Mouse (Mus musculus) gastrocnemius, adult 2 months (tissue): ENCODE measurements at regions not wholly inside any gene's neighbourhood (a gene's known extent, or its start where the extent isn't known, plus 50 kb on each side); places are given as distances from the start of the nearest gene placed in this dataset.

ENCODE experiments used
- DNase-seq: peaks from one replicate; pipeline ENCODE4 v3.0.0; 2022
- H3K27ac ChIP-seq: fragments of 200-600 bp; 2 replicates; pipeline ENCODE4 v1.8.1; 2022; ENCODE audit warnings: mild to moderate bottlenecking
- H3K4me3 ChIP-seq: fragments of 200-600 bp; 2 replicates; pipeline ENCODE4 v1.8.1; 2022; ENCODE audit warnings: mild to moderate bottlenecking, moderate library complexity
- CTCF ChIP-seq: fragments of 200-600 bp; IDR thresholded peaks from 2 replicates; pipeline ENCODE4 v1.8.1; 2022; ENCODE audit warnings: antibody characterized with exemption, mild to moderate bottlenecking, moderate library complexity
- intact Hi-C: fragments of 180-260 bp; cut with DNase I; formaldehyde crosslinking; loops from one replicate; pipeline ENCODE4 v1.15.1; 2025

GRCm38 (mm10) chr13:35377487-35377886 lies 282.1 kb upstream of the Cdyl start:
- intact Hi-C loops, result no loop called here
- Histone ChIP-seq H3K27ac (no peak overlapping the region), H3K4me3 (no peak overlapping the region)
- no peak for TF ChIP-seq CTCF
- no peak for DNase-seq

GRCm38 (mm10) chr13:35379500-35379899 lies 280.1 kb upstream of the Cdyl start:
- intact Hi-C loops, result no loop called here
- Histone ChIP-seq H3K27ac (no peak overlapping the region), H3K4me3 (no peak overlapping the region)
- TF ChIP-seq CTCF, result no peak
- DNase-seq, result no peak

- no peak for TF ChIP-seq CTCF
- no peak overlapping the region for H3K4me3 ChIP-seq
- intact Hi-C loops, result no loop called here
These were observed 279.2 kb upstream of the Cdyl start for GRCm38 (mm10) chr13:35380224-35381009.

GRCm38 (mm10) chr13:35381641-35382040 lies 278.0 kb upstream of the Cdyl start:
- Histone ChIP-seq H3K4me3 (no peak overlapping the region), H3K27ac (no peak overlapping the region)
- TF ChIP-seq CTCF, result no peak
- intact Hi-C loops, result no loop called here
- DNase-seq, result no peak

More at GRCm38 (mm10) chr13:35380224-35381009, 279.2 kb upstream of the Cdyl start:
- no peak overlapping the region for H3K27ac ChIP-seq
- DNase-seq, result no peak

GRCm38 (mm10) chr13:35383000-35383623 lies 276.5 kb upstream of the Cdyl start:
- TF ChIP-seq CTCF, result no peak
- no peak for DNase-seq
- intact Hi-C loops, result no loop called here
- peak overlapping the region; percentile 40; the same call in 1 of the 2 replicates for H3K4me3 ChIP-seq
- no peak overlapping the region for H3K27ac ChIP-seq

GRCm38 (mm10) chr13:35383624-35384018 lies 276.0 kb upstream of the Cdyl start:
- TF ChIP-seq CTCF, result no peak
- intact Hi-C loops, result no loop called here

GRCm38 (mm10) chr13:35388380-35388779 lies 271.3 kb upstream of the Cdyl start:
- TF ChIP-seq CTCF, result no peak
- intact Hi-C loops, result no loop called here
- no peak for DNase-seq
- Histone ChIP-seq H3K27ac (no peak overlapping the region), H3K4me3 (no peak overlapping the region)

More at GRCm38 (mm10) chr13:35383624-35384018, 276.0 kb upstream of the Cdyl start:
- peak overlapping the region; percentile 40 for H3K4me3 ChIP-seq
- no peak overlapping the region for H3K27ac ChIP-seq
- DNase-seq, result peak; percentile 47

GRCm38 (mm10) chr13:35389781-35390525 lies 269.7 kb upstream of the Cdyl start:
- no peak for TF ChIP-seq CTCF
- Histone ChIP-seq H3K27ac (no peak overlapping the region), H3K4me3 (no peak overlapping the region)
- intact Hi-C loops, result no loop called here
- DNase-seq, result no peak

- intact Hi-C loops, result no loop called here
- no peak overlapping the region for H3K27ac ChIP-seq
- H3K4me3 ChIP-seq, result no peak overlapping the region
- no peak for DNase-seq
- no peak for TF ChIP-seq CTCF
These were observed 269.1 kb upstream of the Cdyl start for GRCm38 (mm10) chr13:35390526-35390880.

- no peak overlapping the region for H3K4me3 ChIP-seq
- DNase-seq, result no peak
- no peak overlapping the region for H3K27ac ChIP-seq
- TF ChIP-seq CTCF, result no peak
- intact Hi-C loops, result no loop called here
These were observed 267.5 kb upstream of the Cdyl start for GRCm38 (mm10) chr13:35392167-35392566.

- intact Hi-C loops, result no loop called here
- TF ChIP-seq CTCF, result no peak
- no peak for DNase-seq
- Histone ChIP-seq H3K4me3 (peak overlapping the region; percentile 17; the same call in 1 of the 2 replicates), H3K27ac (peak overlapping the region; percentile 41)
These were observed 264.4 kb upstream of the Cdyl start for GRCm38 (mm10) chr13:35395192-35395591.

GRCm38 (mm10) chr13:35395630-35396029 lies 264.0 kb upstream of the Cdyl start:
- no peak for TF ChIP-seq CTCF
- intact Hi-C loops, result no loop called here
- Histone ChIP-seq H3K4me3 (peak overlapping the region; percentile 17; the same call in 1 of the 2 replicates), H3K27ac (peak overlapping the region; percentile 41)
- peak; percentile 18 for DNase-seq

GRCm38 (mm10) chr13:35397166-35397565 lies 262.5 kb upstream of the Cdyl start:
- TF ChIP-seq CTCF, result no peak
- intact Hi-C loops, result no loop called here
- H3K27ac ChIP-seq, result no peak overlapping the region
- no peak for DNase-seq
- H3K4me3 ChIP-seq, result no peak overlapping the region
